Mouse (Mus musculus) spleen, embryonic (tissue): ENCODE measurements around the gene Fam198a.

Experiments used
- CTCF ChIA-PET: fragments of 350-600 bp; sonication (Branson Sonifier 250); formaldehyde crosslinking; loops from one replicate; lab custom pipeline; 2022; lab: Charles Lee

The Fam198a gene

DNA sequence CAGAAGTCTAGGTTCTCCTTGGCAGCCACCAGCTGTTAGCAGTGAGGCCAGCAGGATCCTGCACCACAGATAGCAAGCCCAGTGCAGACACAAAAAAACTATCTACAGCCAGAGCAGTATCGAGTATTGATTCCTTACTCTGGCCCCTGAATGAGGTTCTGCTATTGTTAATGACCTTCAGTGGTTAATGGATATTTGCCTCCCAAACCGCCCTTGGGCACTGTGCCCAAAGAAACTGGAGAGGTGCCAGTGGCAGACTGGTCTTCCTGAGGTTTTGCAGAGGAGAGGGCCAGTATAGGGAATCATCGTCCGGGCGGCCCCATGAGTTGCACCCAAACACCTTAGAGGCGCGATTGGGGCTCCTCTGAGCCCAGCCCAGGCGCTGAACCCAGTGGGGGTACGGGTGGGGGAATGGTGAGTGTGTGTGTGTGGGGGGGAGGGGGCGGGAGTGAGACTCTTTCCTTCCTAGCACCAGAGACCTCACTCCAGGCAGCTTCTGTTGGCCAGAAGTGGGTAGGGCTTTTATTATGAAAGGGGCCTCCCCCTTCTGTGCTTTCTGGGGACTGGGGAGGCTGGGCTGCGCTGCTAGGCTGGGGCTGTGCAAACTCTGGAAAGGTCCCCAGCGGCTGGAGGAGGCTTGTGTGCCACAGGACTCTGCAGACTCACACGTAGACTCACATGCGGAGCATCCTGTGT is at the start of gene Fam198a:
Fam198a (plus strand) TSS at position 571 of the 696 bp plus-strand sequence.
- CTCF ChIA-PET, result no interaction called here

DNA sequence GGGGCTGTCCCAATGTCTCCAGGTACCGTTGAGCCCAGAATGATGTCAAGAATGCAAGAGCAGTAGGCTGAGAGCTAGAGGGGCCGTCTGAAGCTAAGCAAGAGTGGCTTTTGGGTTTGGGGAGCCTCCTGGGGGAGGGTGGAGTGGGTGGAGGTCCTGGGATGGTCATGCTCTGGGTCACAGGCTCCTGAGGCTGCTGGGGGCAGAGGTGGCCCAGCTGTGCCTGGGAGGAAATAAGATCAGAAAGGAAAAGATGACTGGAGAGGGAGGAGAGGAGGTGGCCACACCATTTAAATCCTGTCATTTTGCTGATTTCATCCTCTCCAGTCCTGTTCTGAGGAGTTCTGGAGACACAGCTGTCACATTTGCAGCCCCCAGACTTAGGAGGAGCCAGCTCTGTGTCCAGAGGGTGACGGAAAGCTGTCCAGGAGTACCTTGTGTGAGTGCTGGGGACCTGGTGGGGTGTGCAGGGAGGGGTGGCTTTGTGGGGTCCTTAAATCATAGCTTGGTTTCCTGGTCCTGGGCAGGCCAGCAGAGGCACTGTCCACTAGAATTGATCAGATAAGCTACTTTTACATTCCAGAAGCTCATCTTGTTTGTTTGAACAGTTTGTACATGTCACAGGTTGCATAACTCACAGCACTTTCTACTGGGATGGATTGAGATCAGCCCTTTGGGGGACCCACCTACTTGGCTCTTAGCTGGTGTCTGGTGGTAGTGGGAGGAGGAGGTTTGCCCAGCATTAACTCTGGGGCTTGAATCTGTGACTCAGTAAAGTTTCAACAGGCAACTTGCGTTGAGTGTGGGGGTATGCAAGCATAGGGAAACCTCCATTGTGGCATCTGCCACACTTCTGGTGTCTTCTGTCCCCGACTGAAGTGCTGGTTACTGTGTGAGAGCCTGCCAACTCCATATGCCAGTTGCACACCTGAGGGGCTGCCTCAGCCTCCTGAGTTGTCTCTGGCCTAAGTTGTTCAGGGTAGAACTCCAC is 48.8 kb upstream of the Fam198a start:
- CTCF ChIA-PET, result no interaction called here

DNA sequence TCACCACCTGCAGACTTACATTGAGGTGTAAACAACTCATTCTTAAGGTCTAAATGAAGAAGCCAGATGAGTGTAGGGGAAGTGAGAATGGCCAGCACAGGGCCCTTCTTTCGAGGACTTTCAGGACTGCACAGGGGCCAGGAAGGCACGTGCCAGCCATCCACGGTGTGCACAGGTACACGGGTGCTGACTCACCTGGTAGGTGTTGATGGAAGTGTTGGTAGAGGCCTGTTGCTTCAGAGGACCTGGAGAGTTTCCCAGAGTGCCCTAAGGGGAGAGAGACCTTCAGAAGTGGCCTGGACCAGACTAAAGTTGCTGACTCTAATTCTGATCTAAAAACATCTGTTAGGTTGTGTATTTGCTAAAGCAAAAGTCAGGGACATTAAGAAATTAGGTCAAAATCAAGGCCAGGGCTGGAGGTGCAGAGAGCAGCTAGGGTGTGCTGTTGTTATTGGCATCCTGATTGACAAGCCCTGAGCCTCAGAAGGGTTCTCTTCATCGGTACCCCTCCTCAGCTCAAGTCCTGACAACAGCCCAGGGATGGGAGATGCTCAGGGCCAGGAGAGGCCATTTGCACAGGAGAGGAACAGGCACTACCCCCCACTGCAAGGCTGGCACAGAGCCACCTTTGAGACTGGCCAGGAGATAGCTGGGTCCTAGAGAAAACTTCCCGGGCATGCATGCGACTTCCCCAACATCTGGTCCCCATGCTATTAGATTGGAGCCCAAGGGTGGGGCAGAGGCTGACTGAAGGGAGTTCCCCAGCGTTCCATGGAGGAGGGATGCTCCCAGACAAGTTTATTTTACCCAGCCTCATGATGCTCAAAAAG is 47.1 kb upstream of the Fam198a start:
- CTCF ChIA-PET, result no interaction called here

DNA sequence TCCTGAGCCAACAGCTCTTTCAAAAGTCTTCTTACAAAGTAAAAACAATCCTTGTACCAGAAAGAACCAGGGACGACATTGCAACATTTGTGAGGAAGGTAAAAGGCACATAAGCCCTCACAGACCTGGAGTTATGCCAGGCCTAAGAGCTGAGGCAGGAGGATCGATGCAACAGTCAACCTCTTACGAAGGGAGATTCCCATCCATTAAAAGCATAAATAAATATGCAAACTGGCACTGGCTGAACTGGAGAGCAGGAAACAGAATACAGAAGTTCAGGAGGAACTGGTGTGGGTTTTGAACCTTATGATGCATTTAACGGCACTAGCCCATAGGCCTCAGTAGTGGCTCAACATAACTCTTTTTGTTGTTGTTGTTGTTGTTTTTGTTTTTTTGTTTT is 46.5 kb upstream of the Fam198a start:
- CTCF ChIA-PET, result no interaction called here

GRCm38 (mm10) chr9:121904946-121905345 is 45.8 kb upstream of the Fam198a start:
- CTCF ChIA-PET, result no interaction called here

DNA sequence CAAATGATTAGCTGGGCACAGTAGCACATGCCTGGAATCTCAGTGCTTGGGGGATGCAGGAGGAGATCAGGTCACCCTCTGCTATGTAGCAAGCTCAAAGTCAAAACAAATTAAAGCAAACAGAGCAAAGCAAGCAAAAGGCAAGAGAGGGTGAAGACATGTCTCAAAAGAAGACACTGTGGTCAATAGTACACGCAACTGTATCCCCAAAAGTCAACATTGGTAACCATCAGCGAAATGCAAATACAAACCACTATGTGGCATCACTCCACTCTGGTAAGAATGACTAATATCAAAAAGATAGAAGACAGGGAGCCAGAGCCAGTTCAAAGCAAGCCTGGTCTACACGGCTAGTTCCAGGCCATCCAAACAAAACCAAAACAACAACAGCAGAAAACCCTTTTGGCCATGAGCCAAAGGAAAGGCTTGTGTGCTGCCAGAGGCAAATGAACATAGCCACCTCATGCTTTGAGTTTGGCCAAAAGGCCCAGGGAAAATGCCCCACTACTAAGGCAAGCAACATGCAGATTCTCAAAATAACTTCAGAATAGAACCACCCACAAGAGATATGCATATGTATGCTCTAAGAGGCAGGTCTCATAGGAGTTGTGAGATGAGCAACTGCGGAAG is 45.1 kb upstream of the Fam198a start:
- CTCF ChIA-PET, result interaction anchor here (0.6 to 0.9 kb wide), 2 partner anchors 37 to 597 kb away, joined by 3 read pairs; no protein-coding TSS in a partner anchor

- CTCF ChIA-PET, result interaction anchor here (0.9 kb wide), 1 partner anchor 37 kb away, joined by 3 read pairs; no protein-coding TSS in a partner anchor
These were observed 44.3 kb upstream of the Fam198a start for GRCm38 (mm10) chr9:121906456-121906855.

- CTCF ChIA-PET, result no interaction called here
These were observed 43.3 kb upstream of the Fam198a start for GRCm38 (mm10) chr9:121907356-121908070.

- CTCF ChIA-PET, result interaction anchor here (0.6 kb wide), 1 partner anchor 19 kb away, joined by 3 read pairs; no protein-coding TSS in a partner anchor
These were observed 42.5 kb upstream of the Fam198a start for GRCm38 (mm10) chr9:121908321-121908720.

GRCm38 (mm10) chr9:121909635-121910034 is 41.2 kb upstream of the Fam198a start:
- CTCF ChIA-PET, result no interaction called here

GRCm38 (mm10) chr9:121911196-121911595 is 39.6 kb upstream of the Fam198a start:
- CTCF ChIA-PET, result interaction anchor here (0.6 kb wide), 1 partner anchor 23 kb away, joined by 6 read pairs; no protein-coding TSS in a partner anchor

GRCm38 (mm10) chr9:121912786-121913185 is 38.0 kb upstream of the Fam198a start:
- CTCF ChIA-PET, result no interaction called here

DNA sequence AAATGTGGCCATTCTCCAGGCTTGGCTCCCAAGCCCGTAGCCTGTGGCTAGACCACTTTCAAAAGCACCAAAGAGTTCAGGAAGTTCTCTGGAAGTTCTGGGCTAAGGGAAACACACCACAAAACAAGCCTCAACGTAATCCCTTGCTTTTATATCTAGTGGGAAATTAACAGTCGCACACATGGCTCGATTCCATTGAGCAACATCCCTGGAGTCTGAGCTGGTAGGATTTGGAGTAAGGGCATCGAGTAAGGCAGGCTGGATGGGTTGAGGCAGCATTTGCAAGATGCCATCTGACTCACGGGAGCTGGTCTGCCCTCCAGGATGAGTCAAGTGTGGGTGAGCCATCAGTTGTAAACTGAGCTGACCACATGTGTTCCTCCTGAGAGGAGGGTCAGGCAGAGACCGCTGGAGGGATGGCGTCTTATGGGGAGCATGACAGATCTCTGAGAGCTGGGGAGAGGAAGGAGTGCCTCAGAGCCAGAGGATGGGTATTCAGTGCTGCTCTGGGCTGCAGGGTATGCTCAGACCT is 36.5 kb upstream of the Fam198a start:
- CTCF ChIA-PET, result no interaction called here

GRCm38 (mm10) chr9:121915056-121915455 is 35.7 kb upstream of the Fam198a start:
- CTCF ChIA-PET, result no interaction called here

- CTCF ChIA-PET, result no interaction called here
These were observed 34.7 kb upstream of the Fam198a start, which contains the start of gene Cyp8b1 for GRCm38 (mm10) chr9:121916102-121916501. Cyp8b1 (minus strand) TSS chr9:121916305.

- CTCF ChIA-PET, result no interaction called here
These were observed 31.7 kb upstream of the Fam198a start for GRCm38 (mm10) chr9:121919027-121919501.

DNA sequence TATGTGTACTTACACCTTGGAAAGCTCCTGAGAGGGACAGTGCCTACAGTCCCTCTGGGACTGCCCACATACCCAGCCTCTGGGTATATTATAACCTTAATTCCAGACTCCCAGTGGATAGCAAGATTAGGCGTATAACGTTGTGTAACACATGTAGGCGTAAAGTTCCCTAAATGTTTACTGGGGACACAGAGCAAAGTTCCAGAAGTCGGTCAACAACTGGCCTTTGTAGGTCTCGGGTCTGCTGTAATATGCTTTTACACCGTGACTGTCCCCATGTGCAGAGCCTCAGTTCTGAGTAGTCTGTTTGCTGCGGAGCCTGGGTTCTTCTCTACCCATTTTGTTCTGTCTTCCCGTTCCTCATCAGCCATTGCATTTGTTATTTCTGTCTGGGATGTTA is 27.3 kb upstream of the Fam198a start:
- CTCF ChIA-PET, result no interaction called here

GRCm38 (mm10) chr9:121923906-121924305 is 26.9 kb upstream of the Fam198a start:
- CTCF ChIA-PET, result no interaction called here

DNA sequence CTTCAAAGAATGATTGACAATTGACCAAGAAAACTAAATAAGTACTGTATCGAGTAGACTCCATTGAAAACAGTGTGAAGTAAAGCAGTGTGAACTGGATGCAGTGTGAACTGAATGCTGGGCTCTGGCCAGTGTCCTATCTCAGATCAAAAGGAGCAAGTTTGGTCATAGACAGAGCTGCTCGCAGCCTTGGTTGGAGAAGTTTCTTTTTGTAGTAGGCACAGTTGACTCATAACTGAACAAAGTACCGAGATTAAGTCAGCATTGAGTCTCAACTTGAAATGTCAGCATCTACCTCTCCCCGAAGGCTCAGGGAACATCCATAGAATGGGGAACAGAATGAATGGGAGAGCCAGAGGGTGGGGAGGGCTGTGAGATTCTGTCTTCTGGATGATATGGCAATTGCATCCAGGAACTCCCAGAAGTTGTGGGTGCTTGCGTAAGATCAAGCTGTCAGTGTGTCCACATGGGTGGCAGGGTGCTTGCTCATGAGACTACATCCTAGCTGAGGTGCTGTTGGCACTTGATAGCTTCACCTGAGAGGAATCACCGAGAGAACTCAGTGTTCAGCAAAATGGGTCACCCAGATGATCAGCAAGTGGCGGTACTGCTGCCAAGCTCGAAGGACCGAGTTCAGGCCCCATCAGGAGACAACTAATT is 25.8 kb upstream of the Fam198a start:
- CTCF ChIA-PET, result no interaction called here
